Mouse (Mus musculus): ENCODE measurements around the gene Slc7a14. TPM values are rescaled to one million over a fixed set of nuclear protein-coding genes. Genes with fewer than 3 reads are reported as not detected.

The Slc7a14 gene
- polyA plus RNA-seq, 1 experiment from 2014 or later = 0.13 TPM

DNA sequence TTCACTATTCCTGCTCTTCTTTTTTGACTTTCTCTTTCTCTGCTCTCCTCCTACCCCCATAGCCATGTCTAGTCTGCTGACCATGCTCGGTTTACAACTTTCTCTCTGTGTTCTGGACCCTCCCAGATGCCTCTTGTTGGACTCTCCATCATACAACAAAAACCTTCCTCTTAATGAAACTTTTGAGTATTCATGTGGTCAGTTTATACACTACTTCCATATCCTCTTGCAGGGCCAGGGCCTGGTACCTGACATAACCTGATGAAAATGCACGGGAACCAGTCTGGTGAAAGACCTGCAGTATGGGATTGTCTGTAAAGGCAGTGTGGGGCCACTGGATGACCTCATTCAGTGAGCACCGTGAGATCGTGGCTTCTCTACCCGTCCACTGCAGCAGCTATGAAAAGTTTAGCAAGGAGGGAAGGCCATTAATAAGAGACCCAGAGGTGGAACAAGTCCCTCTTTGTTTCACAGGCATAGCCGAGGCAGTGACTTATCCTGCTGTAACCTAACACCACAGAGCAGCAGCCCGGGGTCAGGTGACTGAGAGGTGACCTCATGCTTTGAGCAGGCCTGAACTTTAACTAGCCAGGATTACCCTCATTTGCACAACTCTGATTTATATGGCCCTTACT, 49.7 kb downstream of the Slc7a14 start:
- no peaks in the 10 kb centered on the region for H3K36me3 ChIP-seq (ENCODE audit: insufficient read depth)
- no peak overlapping the region for H3K4me2 ChIP-seq
- 19% methylated on average over 7 of the region's 7 CpGs for WGBS
- no peak for TF ChIP-seq CTCF (IDR thresholded peaks at IDR 0.05; ENCODE audit: low read depth)
- DNase-seq (peak; percentile 63), ATAC-seq (ENCODE audit: insufficient read depth) (peak; percentile 91)
- peaks cover 5% of the 10 kb centered on the region; the same call in 1 of the 2 replicates for H3K4me1 ChIP-seq (ENCODE audit: insufficient read depth)
- H3K9me3 ChIP-seq (ENCODE audit: low read depth, low read length) = no peaks in the 10 kb centered on the region
- H3K27ac ChIP-seq (ENCODE audit: low read depth) = peak overlapping the region; percentile 89
- H3K27me3 ChIP-seq (ENCODE audit: insufficient read depth, low read length) = no peaks in the 10 kb centered on the region
- H3K9ac ChIP-seq = no peak overlapping the region
- H3K4me3 ChIP-seq (ENCODE audit: low read depth, low read length) = no peak overlapping the region

- 29% methylated on average over 7 of the region's 7 CpGs for WGBS
- no peaks in the 10 kb centered on the region for H3K9me3 ChIP-seq (ENCODE audit: low read depth, low read length)
- TF ChIP-seq CTCF (IDR thresholded peaks at IDR 0.05; ENCODE audit: low read depth) = no peak
- ATAC-seq (ENCODE audit: insufficient read depth) = peak; percentile 30
- peak; percentile 63 for DNase-seq
- no peaks in the 10 kb centered on the region for H3K27me3 ChIP-seq (ENCODE audit: insufficient read depth, low read length)
- no peak overlapping the region for H3K9ac ChIP-seq
- peaks cover 5% of the 10 kb centered on the region; the same call in 1 of the 2 replicates for H3K4me1 ChIP-seq (ENCODE audit: insufficient read depth)
- H3K4me2 ChIP-seq = no peak overlapping the region
- H3K36me3 ChIP-seq (ENCODE audit: insufficient read depth) = no peaks in the 10 kb centered on the region
- no peak overlapping the region for H3K4me3 ChIP-seq (ENCODE audit: low read depth, low read length)
- peak overlapping the region; percentile 89 for H3K27ac ChIP-seq (ENCODE audit: low read depth)
Observed at GRCm38 (mm10) chr3:31259553-31260255, 50.5 kb downstream of the Slc7a14 start.

DNA sequence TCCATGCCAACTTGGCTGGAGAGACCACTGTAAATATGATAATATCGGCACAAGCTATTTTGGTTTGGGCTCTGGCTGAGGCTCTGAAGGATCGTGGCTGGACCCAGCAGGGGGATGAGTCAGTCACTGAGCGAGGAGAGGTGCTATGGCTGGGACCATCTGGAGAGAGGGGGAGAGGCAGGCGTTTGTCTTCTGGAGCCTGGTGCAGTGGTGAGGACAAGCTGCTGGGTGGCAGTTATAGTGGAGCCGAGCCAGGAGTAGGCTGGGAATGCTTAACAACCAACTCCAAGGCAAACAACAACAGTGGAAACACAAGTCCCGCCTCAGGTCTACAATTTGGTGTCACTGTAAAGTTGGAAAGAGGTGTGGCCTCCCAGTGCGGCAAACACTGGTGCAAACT, 55.8 kb downstream of the Slc7a14 start:
- no peaks in the 10 kb centered on the region for H3K9me3 ChIP-seq (ENCODE audit: low read depth, low read length)
- no peak overlapping the region for H3K4me2 ChIP-seq
- WGBS = 66% methylated on average over 7 of the region's 7 CpGs
- H3K9ac ChIP-seq = no peak overlapping the region
- no peak for DNase-seq
- no peak for ATAC-seq (ENCODE audit: insufficient read depth)
- no peaks in the 10 kb centered on the region for H3K27me3 ChIP-seq (ENCODE audit: insufficient read depth, low read length)
- H3K4me3 ChIP-seq (ENCODE audit: low read depth, low read length) = no peak overlapping the region
- H3K4me1 ChIP-seq (ENCODE audit: insufficient read depth) = no peaks in the 10 kb centered on the region
- no peaks in the 10 kb centered on the region for H3K36me3 ChIP-seq (ENCODE audit: insufficient read depth)
- H3K27ac ChIP-seq (ENCODE audit: low read depth) = no peak overlapping the region
- no peak for TF ChIP-seq CTCF (IDR thresholded peaks at IDR 0.05; ENCODE audit: low read depth)

GRCm38 (mm10) chr3:31253862-31254261, 56.3 kb downstream of the Slc7a14 start:
- Histone ChIP-seq H3K4me1 (ENCODE audit: insufficient read depth) (no peaks in the 10 kb centered on the region), H3K9ac (no peak overlapping the region), H3K36me3 (ENCODE audit: insufficient read depth) (no peaks in the 10 kb centered on the region), H3K27me3 (ENCODE audit: insufficient read depth, low read length) (no peaks in the 10 kb centered on the region), H3K4me3 (ENCODE audit: low read depth, low read length) (no peak overlapping the region), H3K27ac (ENCODE audit: low read depth) (no peak overlapping the region), H3K4me2 (no peak overlapping the region), H3K9me3 (ENCODE audit: low read depth, low read length) (no peaks in the 10 kb centered on the region)
- TF ChIP-seq CTCF (IDR thresholded peaks at IDR 0.05; ENCODE audit: low read depth) = no peak
- ATAC-seq (ENCODE audit: insufficient read depth) = no peak
- WGBS = 84% methylated on average over 9 of the region's 9 CpGs
- no peak for DNase-seq

- H3K4me2 ChIP-seq = no peak overlapping the region
- no peaks in the 10 kb centered on the region for H3K27me3 ChIP-seq (ENCODE audit: insufficient read depth, low read length)
- H3K9me3 ChIP-seq (ENCODE audit: low read depth, low read length) = no peaks in the 10 kb centered on the region
- no peak overlapping the region for H3K9ac ChIP-seq
- no peaks in the 10 kb centered on the region for H3K4me1 ChIP-seq (ENCODE audit: insufficient read depth)
- no peak for DNase-seq
- no peaks in the 10 kb centered on the region for H3K36me3 ChIP-seq (ENCODE audit: insufficient read depth)
- ATAC-seq (ENCODE audit: insufficient read depth) = no peak
- TF ChIP-seq CTCF (IDR thresholded peaks at IDR 0.05; ENCODE audit: low read depth) = no peak
- WGBS = 56% methylated on average over 3 of the region's 3 CpGs
- no peak overlapping the region for H3K4me3 ChIP-seq (ENCODE audit: low read depth, low read length)
- H3K27ac ChIP-seq (ENCODE audit: low read depth) = no peak overlapping the region
Observed at GRCm38 (mm10) chr3:31252566-31252965, 57.6 kb downstream of the Slc7a14 start.

DNA sequence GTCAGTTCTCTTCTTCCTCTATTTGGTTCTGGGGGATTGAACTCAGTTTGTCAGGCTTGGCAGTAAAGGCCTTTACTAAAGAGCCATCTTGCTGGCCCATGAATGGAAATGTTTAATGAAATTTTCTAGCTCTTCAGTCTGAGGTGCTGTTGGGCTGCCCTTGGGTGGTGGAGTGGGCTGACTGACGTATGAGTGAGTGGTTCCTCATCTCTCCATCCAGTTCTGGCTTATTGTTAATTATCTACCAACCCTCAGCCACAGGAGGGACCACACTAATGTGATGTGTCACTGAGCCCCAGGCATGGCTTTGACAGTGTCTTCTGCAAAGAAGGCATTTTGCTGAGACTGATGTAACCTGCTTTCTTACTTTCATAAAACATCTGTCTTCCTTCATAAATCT, 66.7 kb downstream of the Slc7a14 start:
- H3K9ac ChIP-seq = no peak overlapping the region
- ATAC-seq (ENCODE audit: insufficient read depth) (no peak), DNase-seq (no peak)
- H3K36me3 ChIP-seq (ENCODE audit: insufficient read depth) = no peaks in the 10 kb centered on the region
- H3K4me2 ChIP-seq = no peak overlapping the region
- WGBS = 52% methylated on average over 1 of the region's 1 CpGs
- no peak overlapping the region for H3K27ac ChIP-seq (ENCODE audit: low read depth)
- H3K4me1 ChIP-seq (ENCODE audit: insufficient read depth) = no peaks in the 10 kb centered on the region
- H3K9me3 ChIP-seq (ENCODE audit: low read depth, low read length) = no peaks in the 10 kb centered on the region
- H3K4me3 ChIP-seq (ENCODE audit: low read depth, low read length) = no peak overlapping the region
- H3K27me3 ChIP-seq (ENCODE audit: insufficient read depth, low read length) = no peaks in the 10 kb centered on the region
- TF ChIP-seq CTCF (IDR thresholded peaks at IDR 0.05; ENCODE audit: low read depth) = no peak

DNA sequence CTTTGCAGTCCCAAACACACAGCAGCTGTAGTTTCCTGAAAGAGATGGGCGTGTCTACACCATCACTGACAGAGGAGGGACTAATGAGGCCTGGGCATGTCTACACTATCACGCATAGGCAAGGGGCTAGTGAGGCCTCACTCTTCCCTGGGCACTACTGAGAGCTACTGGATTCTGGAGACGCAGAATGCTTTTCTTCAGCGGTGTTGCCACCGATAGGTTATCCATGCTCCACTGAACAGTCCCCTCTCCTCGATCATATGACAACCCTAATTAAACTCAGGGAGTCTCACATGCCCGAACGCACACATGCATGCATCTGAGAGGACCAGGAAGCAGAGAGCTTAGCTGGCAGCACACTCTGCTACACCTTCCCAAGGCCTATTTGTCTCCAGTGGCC, 69.3 kb downstream of the Slc7a14 start:
- no peak for DNase-seq
- Histone ChIP-seq H3K9ac (no peak overlapping the region), H3K27me3 (ENCODE audit: insufficient read depth, low read length) (no peaks in the 10 kb centered on the region), H3K9me3 (ENCODE audit: low read depth, low read length) (no peaks in the 10 kb centered on the region), H3K4me3 (ENCODE audit: low read depth, low read length) (no peak overlapping the region), H3K4me1 (ENCODE audit: insufficient read depth) (no peaks in the 10 kb centered on the region), H3K27ac (ENCODE audit: low read depth) (no peak overlapping the region), H3K36me3 (ENCODE audit: insufficient read depth) (no peaks in the 10 kb centered on the region), H3K4me2 (no peak overlapping the region)
- 79% methylated on average over 8 of the region's 8 CpGs for WGBS
- no peak for ATAC-seq (ENCODE audit: insufficient read depth)
- TF ChIP-seq CTCF (IDR thresholded peaks at IDR 0.05; ENCODE audit: low read depth) = no peak

All from lung, embryonic 14.5 days (tissue).